Mouse (Mus musculus) stomach, postnatal 0 days (tissue): ENCODE measurements around the gene Gramd1b. TPM values are rescaled to one million over a fixed set of nuclear protein-coding genes. Genes with fewer than 3 reads are reported as not detected.

Experiments
- ATAC-seq: fragments of 200-750 bp; cut with Nextera tagmentation; 2 replicates; pipeline ENCODE4 v1.8.0; 2017; ENCODE audit not compliant: low FRiP score, low TSS enrichment
- DNase-seq: peaks from one replicate; pipeline ENCODE4 v3.0.0-alpha.2; 2016; ENCODE audit warnings: low spot score
- H3K27ac ChIP-seq: fragments of 300-500 bp; sonication (generic); replicated peaks from 2 replicates; pipeline ENCODE4 v1.5.1; 2014; ENCODE audit warnings: mild to moderate bottlenecking, control low read depth
- H3K27me3 ChIP-seq: fragments of 300-500 bp; sonication (generic); 2 replicates; pipeline ENCODE4 v1.6.1; 2014; ENCODE audit warnings: low read length; ENCODE audit not compliant: control insufficient read depth, insufficient read depth
- H3K36me3 ChIP-seq: fragments of 300-500 bp; sonication (generic); 2 replicates; pipeline ENCODE4 v1.6.1; 2014; ENCODE audit warnings: low read length, mixed read lengths; ENCODE audit not compliant: control insufficient read depth, insufficient read depth
- H3K4me1 ChIP-seq: fragments of 300-500 bp; sonication (generic); replicated peaks from 2 replicates; pipeline ENCODE4 v1.6.1; 2014; ENCODE audit warnings: antibody characterized with exemption; ENCODE audit not compliant: control insufficient read depth, insufficient read depth
- H3K4me2 ChIP-seq: fragments of 300-500 bp; sonication (generic); replicated peaks from 2 replicates; pipeline ENCODE4 v1.6.1; 2014; ENCODE audit warnings: low read depth, mild to moderate bottlenecking, control low read depth, moderate library complexity
- H3K4me3 ChIP-seq: fragments of 300-500 bp; sonication (generic); 2 replicates; pipeline ENCODE4 v1.5.1; 2014; ENCODE audit warnings: low read depth, low read length, control low read depth
- H3K9ac ChIP-seq: fragments of 300-500 bp; sonication (generic); 2 replicates; pipeline ENCODE4 v1.6.1; 2014; ENCODE audit warnings: mild to moderate bottlenecking, low read length, control low read depth, mixed read lengths
- H3K9me3 ChIP-seq: fragments of 300-500 bp; sonication (generic); 2 replicates; pipeline ENCODE4 v1.6.1; 2016; ENCODE audit warnings: low read length; ENCODE audit not compliant: control insufficient read depth
- CTCF ChIP-seq: IDR thresholded peaks from 2 replicates; pipeline ENCODE4 v1.5.1; 2016; ENCODE audit warnings: antibody characterized with exemption, low read depth, mild to moderate bottlenecking, moderate library complexity
- EP300 ChIP-seq: optimal IDR thresholded peaks from 2 replicates; pipeline ENCODE3; 2016; ENCODE audit warnings: antibody characterized with exemption
- WGBS: fragments of 180-500 bp; shearing (Covaris S2); extraction: QIAGEN DNeasy Blood & Tissue Kit; methylation state at CpG from one replicate; pipeline ENCODE4 v1.1.7; 2014; 5-methylcytosine and 5-hydroxymethylcytosine counted together
- polyA plus RNA-seq: library from polyadenylated mRNA; unstranded; fragments of >200 nt; fragmentation: Nextera tagmentation; extraction: Ambion mirVana; gene quantifications from 2 replicates; pipeline ENCODE4 v1.2.1, GENCODE M21; 2015

Gramd1b gene
- polyA plus RNA-seq, 1 experiment from 2014 or later, result 1.8 TPM

GRCm38 (mm10) chr9:40323773-40324172 is 207.4 kb downstream of the Gramd1b start:
- TF ChIP-seq CTCF (no peak), EP300 (no peak)
- no peaks in the 10 kb centered on the region for H3K36me3 ChIP-seq
- H3K27me3 ChIP-seq, result no peaks in the 10 kb centered on the region
- peak overlapping the region; percentile 85 for H3K27ac ChIP-seq
- H3K4me2 ChIP-seq, result peak overlapping the region; percentile 44
- no peaks in the 10 kb centered on the region; the same call in none of the 2 replicates for H3K4me1 ChIP-seq
- peak overlapping the region; percentile 39 for H3K4me3 ChIP-seq
- no peaks in the 10 kb centered on the region for H3K9me3 ChIP-seq
- DNase-seq, result no peak
- peak overlapping the region; percentile 58 for H3K9ac ChIP-seq
- 55% methylated on average over 6 of the region's 6 CpGs for WGBS
- ATAC-seq, result no peak

DNA sequence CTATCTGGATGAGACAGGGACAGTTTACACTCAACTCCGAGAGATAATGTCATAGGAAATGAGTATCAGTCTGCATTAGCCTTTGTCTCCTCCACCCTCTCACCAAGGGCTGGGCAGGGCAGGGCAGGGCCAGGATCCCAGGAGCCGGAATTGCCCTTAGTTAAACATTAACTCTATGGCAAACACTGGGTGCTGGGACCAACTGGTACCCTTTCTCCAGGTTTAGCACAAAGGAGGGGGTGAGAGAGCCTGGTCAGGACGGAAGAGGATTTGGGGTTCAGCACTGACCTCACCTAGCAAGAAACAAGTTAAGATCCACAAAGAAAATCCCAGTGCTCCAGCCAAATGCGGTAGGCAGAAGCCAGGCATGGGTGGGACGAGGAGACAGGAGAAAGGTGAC is 208.0 kb downstream of the Gramd1b start:
- no peaks in the 10 kb centered on the region for H3K27me3 ChIP-seq
- peak overlapping the region; percentile 58 for H3K9ac ChIP-seq
- no peaks in the 10 kb centered on the region for H3K9me3 ChIP-seq
- DNase-seq (peak; percentile 86), ATAC-seq (peak; percentile 82)
- TF ChIP-seq CTCF (no peak), EP300 (no peak)
- peak overlapping the region; percentile 85 for H3K27ac ChIP-seq
- WGBS, result 49% methylated on average over 5 of the region's 5 CpGs
- H3K4me2 ChIP-seq, result peak overlapping the region; percentile 44; the same call in 1 of the 2 replicates
- peak overlapping the region; percentile 39 for H3K4me3 ChIP-seq
- no peaks in the 10 kb centered on the region for H3K36me3 ChIP-seq
- no peaks in the 10 kb centered on the region; the same call in none of the 2 replicates for H3K4me1 ChIP-seq

GRCm38 (mm10) chr9:40322372-40322771 is 208.8 kb downstream of the Gramd1b start:
- TF ChIP-seq EP300 (no peak), CTCF (no peak)
- Histone ChIP-seq H3K27ac (peak overlapping the region; percentile 86; the same call in 1 of the 2 replicates), H3K36me3 (no peaks in the 10 kb centered on the region), H3K4me2 (no peak overlapping the region), H3K4me1 (no peaks in the 10 kb centered on the region; the same call in none of the 2 replicates), H3K9ac (no peak overlapping the region), H3K9me3 (no peaks in the 10 kb centered on the region), H3K4me3 (no peak overlapping the region), H3K27me3 (no peaks in the 10 kb centered on the region)
- WGBS, result 86% methylated on average over 3 of the region's 3 CpGs
- no peak for ATAC-seq
- no peak for DNase-seq

DNA sequence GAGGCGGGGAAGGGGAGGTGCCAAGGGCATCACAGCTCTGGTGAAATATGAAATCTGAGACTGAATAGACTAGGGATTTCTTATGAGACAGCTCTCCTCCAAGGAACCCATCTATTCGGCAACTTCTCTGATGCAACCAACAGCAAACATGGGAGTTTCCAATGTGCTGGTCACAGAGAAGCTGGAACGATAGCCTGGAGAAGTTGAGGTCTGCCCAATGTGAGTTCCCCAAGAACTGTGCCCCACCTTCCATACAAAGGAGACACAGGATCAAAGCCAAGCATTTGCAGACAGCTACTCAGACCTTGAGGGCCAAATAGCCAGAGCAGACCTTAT is 209.5 kb downstream of the Gramd1b start:
- ATAC-seq (no peak), DNase-seq (no peak)
- Histone ChIP-seq H3K27ac (peak overlapping the region; percentile 86), H3K4me2 (no peak overlapping the region), H3K27me3 (no peaks in the 10 kb centered on the region), H3K36me3 (no peaks in the 10 kb centered on the region), H3K4me3 (no peak overlapping the region), H3K9me3 (no peaks in the 10 kb centered on the region), H3K9ac (no peak overlapping the region), H3K4me1 (no peaks in the 10 kb centered on the region; the same call in none of the 2 replicates)
- WGBS, result 33% methylated on average over 3 of the region's 3 CpGs
- no peak for TF ChIP-seq CTCF
- TF ChIP-seq EP300, result no peak

- H3K4me3 ChIP-seq, result 0 out of 2 replicates have a peak overlapping the region, but pooled peaks have one; percentile 12
Measured at GRCm38 (mm10) chr9:40320879-40321667, 210.1 kb downstream of the Gramd1b start.

DNA sequence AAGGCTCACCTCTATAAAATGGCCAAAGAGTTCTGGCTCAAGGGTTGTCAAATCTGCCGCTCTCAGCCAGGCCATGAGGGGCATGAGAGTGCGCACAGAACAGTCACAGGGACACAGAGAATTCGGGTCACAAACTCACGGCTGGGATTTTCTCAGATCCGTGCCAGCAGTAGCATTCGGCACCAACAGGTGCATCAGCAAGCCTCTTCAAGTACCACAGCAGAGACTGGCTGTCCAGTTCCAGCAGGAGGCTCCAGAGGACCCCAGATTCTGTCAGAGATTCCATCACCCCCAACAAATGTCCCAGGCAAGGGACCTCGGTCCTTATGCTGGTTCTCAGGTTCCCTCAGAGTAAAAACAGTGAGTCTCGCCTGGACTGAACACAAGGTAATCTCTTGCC is 210.8 kb downstream of the Gramd1b start:
- TF ChIP-seq EP300, result no peak
- TF ChIP-seq CTCF, result no peak
- 0 out of 2 replicates have a peak overlapping the region, but pooled peaks have one; percentile 12 for H3K4me3 ChIP-seq
- no peaks in the 10 kb centered on the region for H3K9me3 ChIP-seq
- peak overlapping the region; percentile 38 for H3K4me2 ChIP-seq
- ATAC-seq, result no peak
- peak overlapping the region; percentile 86 for H3K27ac ChIP-seq
- H3K4me1 ChIP-seq, result no peaks in the 10 kb centered on the region; the same call in none of the 2 replicates
- DNase-seq, result no peak
- no peak overlapping the region for H3K9ac ChIP-seq
- H3K27me3 ChIP-seq, result no peaks in the 10 kb centered on the region
- 78% methylated on average over 8 of the region's 8 CpGs for WGBS
- H3K36me3 ChIP-seq, result no peaks in the 10 kb centered on the region

More at GRCm38 (mm10) chr9:40320879-40321667, 210.1 kb downstream of the Gramd1b start:
- no peaks in the 10 kb centered on the region for H3K36me3 ChIP-seq
- WGBS, result 46% methylated on average over 12 of the region's 12 CpGs
- ATAC-seq (peak; percentile 82), DNase-seq (peak; percentile 89)
- peak overlapping the region; percentile 38 for H3K4me2 ChIP-seq
- H3K4me1 ChIP-seq, result no peaks in the 10 kb centered on the region; the same call in none of the 2 replicates
- no peaks in the 10 kb centered on the region for H3K9me3 ChIP-seq
- peak overlapping the region; percentile 86 for H3K27ac ChIP-seq
- H3K27me3 ChIP-seq, result no peaks in the 10 kb centered on the region
- no peak overlapping the region for H3K9ac ChIP-seq
- TF ChIP-seq CTCF (no peak), EP300 (no peak)
